Mouse (Mus musculus): ENCODE results near the gene Gm4513.

Gene Gm4513

GRCm38 (mm10) chr7:20598921-20599320 lies at the start of gene Gm4513:
Gene Gm4513 (minus strand): TSS chr7:20599021.
- 81% methylated on average over 3 of the region's 5 CpGs for WGBS

DNA sequence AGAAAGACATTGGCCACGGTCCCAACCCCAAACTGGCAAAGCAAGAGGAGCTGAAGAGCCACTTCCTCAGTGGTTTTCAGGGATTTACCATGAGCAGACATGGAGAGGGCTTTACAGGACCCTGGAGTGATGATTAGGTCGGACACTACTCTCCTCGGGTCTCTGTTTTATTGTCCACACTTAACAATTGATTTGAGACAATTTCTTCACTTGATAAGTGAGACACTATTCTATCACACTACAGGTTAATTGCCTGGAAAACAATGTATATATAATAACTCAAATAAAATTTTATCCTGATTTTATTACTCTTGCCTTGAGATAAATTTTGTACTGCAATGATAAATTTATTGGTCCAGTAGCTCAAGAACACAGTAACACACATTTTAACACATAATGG lies 22.7 kb downstream of the Gm4513 start, which contains the start of gene Gm4141:
Gene Gm4141, minus strand, starts transcription at position 101 of the 400 bp plus-strand sequence.
- no CpG with 5 or more reads among the region's 3 CpGs for WGBS

DNA sequence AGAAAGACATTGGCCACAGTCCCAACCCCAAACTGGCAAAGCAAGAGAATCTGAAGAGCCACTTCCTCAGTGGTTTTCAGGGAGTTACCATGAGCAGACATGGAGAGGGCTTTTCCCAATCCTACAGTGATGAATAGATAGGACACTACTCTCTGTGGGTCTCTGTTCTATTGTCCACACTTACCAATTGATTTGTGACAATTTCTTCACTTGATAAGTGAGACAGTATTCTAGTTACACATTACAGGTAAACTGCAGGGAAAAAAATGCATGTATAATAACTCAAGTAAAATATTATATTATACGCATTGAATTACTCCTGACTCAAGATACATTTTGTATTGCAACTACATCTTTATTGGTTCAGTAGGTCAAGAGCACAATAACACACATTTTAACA lies 53.2 kb downstream of the Gm4513 start, which contains the start of gene Gm5726:
Gene Gm5726, minus strand, starts transcription at position 101 of the 400 bp plus-strand sequence.
- WGBS: no CpG with 5 or more reads among the region's 1 CpGs

Measured in cerebral cortex, adult 2 months (tissue).